Mouse (Mus musculus) E14TG2a.4 (cell line): ENCODE results near the gene Nup37.

Source experiments
- H3K27me3 ChIP-seq: 2 replicates; pipeline ENCODE4 v1.6.1; 2014; ENCODE audit warnings: low read length, control low read depth; ENCODE audit not compliant: insufficient read depth
- H3K36me3 ChIP-seq: 2 replicates; pipeline ENCODE4 v1.6.1; 2014; ENCODE audit warnings: low read length, control low read depth; ENCODE audit not compliant: insufficient read depth
- H3K4me1 ChIP-seq: replicated peaks from 2 replicates; pipeline ENCODE4 v1.6.1; 2014; ENCODE audit warnings: low read depth, low read length, control low read depth
- H3K4me3 ChIP-seq: replicated peaks from 2 replicates; pipeline ENCODE4 v1.5.1; 2014; ENCODE audit warnings: mild to moderate bottlenecking, low read length
- H3K9me3 ChIP-seq: 2 replicates; pipeline ENCODE4 v1.6.1; 2014; ENCODE audit warnings: low read length, control low read depth
- CTCF ChIP-seq: conservative IDR thresholded peaks from 2 replicates; pipeline ENCODE4 v1.5.1; 2014; ENCODE audit warnings: low read length
- NANOG ChIP-seq: IDR thresholded peaks from 2 replicates; pipeline ENCODE4 v1.6.1; 2014; ENCODE audit warnings: borderline replicate concordance, low read length, mixed read lengths
- POU5F1 ChIP-seq: IDR thresholded peaks from 2 replicates; pipeline ENCODE4 v1.6.1; 2014; ENCODE audit warnings: low read length, borderline replicate concordance

Gene Nup37

GRCm38 (mm10) chr10:88162676-88163075 lies 15.9 kb downstream of the Nup37 start:
- H3K4me3 ChIP-seq, result no peak overlapping the region
- no peak for TF ChIP-seq CTCF

GRCm38 (mm10) chr10:88166158-88166557 lies 19.4 kb downstream of the Nup37 start:
- Histone ChIP-seq H3K27me3 (no peaks in the 10 kb centered on the region), H3K4me1 (peaks cover 22% of the 10 kb centered on the region), H3K4me3 (no peak overlapping the region), H3K36me3 (peaks cover 38% of the 10 kb centered on the region), H3K9me3 (no peaks in the 10 kb centered on the region)
- peak; percentile 72 for TF ChIP-seq CTCF
- TF ChIP-seq POU5F1, result no peak

More at GRCm38 (mm10) chr10:88162676-88163075, 15.9 kb downstream of the Nup37 start:
- Histone ChIP-seq H3K27me3 (no peaks in the 10 kb centered on the region), H3K36me3 (peaks cover 65% of the 10 kb centered on the region), H3K9me3 (no peaks in the 10 kb centered on the region), H3K4me1 (peaks cover 22% of the 10 kb centered on the region)

GRCm38 (mm10) chr10:88167438-88168077 lies 20.8 kb downstream of the Nup37 start:
- peaks cover 44% of the 10 kb centered on the region for H3K36me3 ChIP-seq
- peaks cover 19% of the 10 kb centered on the region for H3K4me1 ChIP-seq
- H3K9me3 ChIP-seq, result no peaks in the 10 kb centered on the region
- no peak overlapping the region for H3K4me3 ChIP-seq
- no peaks in the 10 kb centered on the region for H3K27me3 ChIP-seq
- TF ChIP-seq POU5F1, result no peak
- no peak for TF ChIP-seq CTCF
- TF ChIP-seq NANOG, result no peak

- peaks cover 2% of the 10 kb centered on the region; the same call in 1 of the 2 replicates for H3K27me3 ChIP-seq
- no peaks in the 10 kb centered on the region for H3K9me3 ChIP-seq
- no peak for TF ChIP-seq CTCF
- no peak for TF ChIP-seq POU5F1
- TF ChIP-seq NANOG, result no peak
- no peak overlapping the region for H3K4me3 ChIP-seq
- H3K36me3 ChIP-seq, result peaks cover 5% of the 10 kb centered on the region
- peaks cover 10% of the 10 kb centered on the region for H3K4me1 ChIP-seq
Measured at GRCm38 (mm10) chr10:88200541-88200940, 53.7 kb downstream of the Nup37 start.

- Histone ChIP-seq H3K4me3 (peak within 1 kb of the TSS; percentile 87), H3K4me1 (peaks cover 10% of the 10 kb centered on the region), H3K27me3 (no peaks in the 10 kb centered on the region), H3K9me3 (no peaks in the 10 kb centered on the region), H3K36me3 (peaks cover 5% of the 10 kb centered on the region)
- TF ChIP-seq POU5F1 (no peak), CTCF (no peak), NANOG (no peak)
Measured at GRCm38 (mm10) chr10:88200951-88201638, 54.3 kb downstream of the Nup37 start, which contains the start of gene Washc3. Gene Washc3 (plus strand): TSS chr10:88201093.

- Histone ChIP-seq H3K4me1 (peaks cover 10% of the 10 kb centered on the region), H3K4me3 (peak overlapping the region; percentile 87), H3K9me3 (no peaks in the 10 kb centered on the region), H3K27me3 (no peaks in the 10 kb centered on the region), H3K36me3 (peaks cover 5% of the 10 kb centered on the region)
- no peak for TF ChIP-seq NANOG
- TF ChIP-seq POU5F1, result no peak
- no peak for TF ChIP-seq CTCF
Measured at GRCm38 (mm10) chr10:88201650-88202049, 54.9 kb downstream of the Nup37 start.

- Histone ChIP-seq H3K9me3 (no peaks in the 10 kb centered on the region), H3K4me1 (peaks cover 10% of the 10 kb centered on the region), H3K36me3 (peaks cover 5% of the 10 kb centered on the region), H3K4me3 (no peak overlapping the region), H3K27me3 (no peaks in the 10 kb centered on the region)
- TF ChIP-seq CTCF (no peak), POU5F1 (no peak), NANOG (no peak)
Measured at GRCm38 (mm10) chr10:88202581-88202980, 55.8 kb downstream of the Nup37 start.

- Histone ChIP-seq H3K36me3 (peaks cover 5% of the 10 kb centered on the region), H3K4me3 (no peak overlapping the region), H3K4me1 (peaks cover 10% of the 10 kb centered on the region), H3K9me3 (no peaks in the 10 kb centered on the region), H3K27me3 (no peaks in the 10 kb centered on the region)
- no peak for TF ChIP-seq POU5F1
- TF ChIP-seq NANOG, result no peak
- no peak for TF ChIP-seq CTCF
Measured at GRCm38 (mm10) chr10:88203236-88203635, 56.4 kb downstream of the Nup37 start.
